Mouse (Mus musculus) adrenal gland, adult (tissue): ENCODE data around the gene Mras.

ENCODE experiments used
- DNase-seq, 2 experiments: peaks; one replicate each; pipeline ENCODE4 v3.0.0; 2022 to 2023; ENCODE audit warnings: low spot score in 1 of 2; ENCODE audit not compliant: inconsistent age in 2 of 2

The Mras gene

DNA sequence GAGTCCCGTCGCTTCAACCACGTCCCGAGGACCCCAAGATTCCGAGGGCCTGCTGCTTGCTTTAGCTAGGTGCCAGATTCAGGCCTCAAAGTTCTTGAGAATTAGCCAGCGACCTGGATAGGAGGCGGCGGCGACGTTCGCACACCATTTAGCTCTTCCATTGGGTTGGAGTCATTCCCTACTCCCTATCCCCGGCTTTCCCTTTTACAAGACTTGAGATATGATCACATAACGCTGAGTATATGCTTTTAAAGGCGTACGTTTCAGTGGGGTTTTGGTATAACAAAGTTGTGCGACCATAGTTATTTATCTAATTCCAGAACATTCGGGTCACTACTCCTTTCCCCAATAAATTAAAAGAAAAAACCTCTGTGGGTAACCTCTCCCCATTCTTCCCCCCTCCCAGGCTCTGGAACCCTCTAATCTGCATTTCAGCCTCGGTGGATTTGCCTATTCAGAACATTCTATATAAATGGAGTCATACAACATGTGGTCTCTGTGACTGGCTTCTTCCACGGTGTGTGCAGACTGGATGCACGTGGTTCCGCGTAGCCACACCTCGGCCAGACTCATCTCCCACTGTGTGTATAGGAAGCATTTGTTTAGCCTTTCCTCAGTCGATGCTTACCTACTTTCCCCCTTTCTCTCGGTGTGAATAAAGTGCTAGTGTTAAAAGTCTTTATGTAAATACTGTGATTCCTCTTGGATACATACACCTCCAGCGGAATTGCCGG is at the start of gene Mras:
Gene Mras (minus strand): TSS at position 351 of the 734 bp plus-strand sequence.
- DNase-seq = peak in 1 of 2 experiments; percentile 72

DNA sequence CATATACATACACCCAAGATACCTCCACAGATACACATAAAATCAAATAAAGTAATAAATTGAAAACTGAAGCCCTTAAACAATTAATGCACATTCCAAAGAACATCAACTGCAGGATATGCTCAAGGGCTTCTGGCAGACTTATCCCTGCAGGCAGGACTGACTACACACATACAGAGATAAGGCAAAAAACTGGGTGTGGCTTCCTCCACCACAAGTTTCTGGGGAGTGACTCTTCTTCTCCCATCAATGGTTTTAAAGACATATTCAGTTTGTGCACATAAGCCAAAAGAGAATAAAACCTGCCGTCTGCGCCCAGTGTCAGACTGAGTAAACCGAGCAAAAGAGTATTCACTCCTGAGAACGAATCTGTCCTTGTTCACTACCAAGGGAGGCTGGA is 48.0 kb upstream of the Mras start:
- DNase-seq = no peak

DNA sequence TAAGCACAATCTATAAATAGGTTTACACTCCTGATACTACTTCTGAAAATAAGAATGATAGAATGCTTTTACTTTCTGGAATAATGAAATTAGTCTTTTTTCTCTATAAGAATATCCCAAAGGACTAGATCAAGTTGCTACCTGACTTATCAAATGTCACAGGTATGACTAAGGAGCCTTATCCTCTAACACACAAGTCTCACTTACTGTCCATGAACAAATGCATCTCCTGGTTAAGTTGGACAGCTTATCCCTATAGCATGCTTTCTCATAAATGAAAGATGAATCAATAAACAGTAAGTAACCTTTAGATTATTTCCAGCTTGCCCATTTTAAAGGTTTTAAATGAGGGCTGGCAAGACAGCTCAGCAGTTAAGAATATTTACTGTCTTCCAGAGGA is 47.5 kb upstream of the Mras start:
- DNase-seq = no peak

DNA sequence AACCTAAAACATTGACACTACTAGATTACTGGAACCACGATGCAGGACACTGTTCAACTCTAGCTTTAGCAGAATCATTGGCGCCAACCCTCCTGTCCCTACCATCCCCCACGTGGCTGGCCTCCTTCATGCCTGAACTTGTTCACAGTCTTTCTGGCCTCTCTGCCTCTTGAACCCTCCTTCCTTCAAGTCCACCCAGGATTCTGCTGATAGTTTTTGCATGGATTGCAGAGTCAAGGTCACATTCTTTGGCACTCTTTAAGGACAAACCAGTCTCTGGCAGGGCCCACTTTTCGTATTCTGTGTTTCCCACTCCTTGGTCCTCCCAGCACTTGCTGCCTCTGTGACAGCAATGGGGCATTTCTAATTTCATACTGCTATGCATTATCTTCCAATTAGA is 46.0 kb upstream of the Mras start:
- DNase-seq = peak; percentile 62 to 84

DNA sequence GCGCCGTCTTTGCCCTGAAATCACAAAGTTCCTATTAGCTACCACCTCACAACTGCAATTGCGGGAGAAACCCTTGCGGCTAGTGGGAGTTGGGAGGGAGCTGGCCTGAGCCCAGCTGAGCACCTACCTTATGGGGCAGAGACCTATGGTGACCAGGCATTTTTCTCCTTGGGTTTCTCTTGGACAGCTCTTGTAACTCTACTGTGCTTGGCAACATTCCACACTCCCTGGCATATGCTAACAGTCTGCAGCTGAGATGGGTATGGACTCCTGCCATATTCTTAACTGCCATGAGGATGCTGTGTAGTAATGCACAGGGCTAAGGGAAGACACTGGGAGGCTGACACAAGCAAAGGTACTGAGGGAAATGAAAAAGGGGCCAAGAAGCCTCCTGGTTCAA is 43.6 kb upstream of the Mras start:
- DNase-seq = peak in 1 of 2 experiments; percentile 62

DNA sequence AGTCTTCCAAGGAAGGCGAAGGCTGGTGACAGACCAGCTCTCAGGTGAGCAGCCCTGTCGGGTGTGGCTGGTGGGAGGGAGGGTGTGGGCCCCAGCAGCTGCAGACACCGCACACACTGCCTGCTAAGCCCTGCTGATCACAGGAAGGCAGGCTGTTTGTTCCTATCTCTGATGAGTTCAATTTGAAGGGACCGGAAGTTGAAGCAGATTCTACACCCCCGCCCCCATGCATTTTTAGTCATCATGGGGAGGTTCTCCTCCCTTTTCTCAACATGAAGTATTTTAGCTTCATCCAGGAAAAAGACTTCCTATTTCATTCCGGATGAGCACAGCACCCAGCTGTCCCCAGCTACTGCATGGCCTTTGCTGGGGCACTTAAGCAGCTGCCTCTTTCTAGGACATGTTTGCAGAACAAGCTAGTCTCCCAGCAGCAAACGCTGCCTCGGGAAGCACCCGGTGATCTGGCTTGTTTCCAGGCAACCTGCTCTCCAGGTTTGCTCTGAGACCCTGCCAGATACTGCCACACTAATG is 42.1 kb upstream of the Mras start:
- no peak for DNase-seq

DNA sequence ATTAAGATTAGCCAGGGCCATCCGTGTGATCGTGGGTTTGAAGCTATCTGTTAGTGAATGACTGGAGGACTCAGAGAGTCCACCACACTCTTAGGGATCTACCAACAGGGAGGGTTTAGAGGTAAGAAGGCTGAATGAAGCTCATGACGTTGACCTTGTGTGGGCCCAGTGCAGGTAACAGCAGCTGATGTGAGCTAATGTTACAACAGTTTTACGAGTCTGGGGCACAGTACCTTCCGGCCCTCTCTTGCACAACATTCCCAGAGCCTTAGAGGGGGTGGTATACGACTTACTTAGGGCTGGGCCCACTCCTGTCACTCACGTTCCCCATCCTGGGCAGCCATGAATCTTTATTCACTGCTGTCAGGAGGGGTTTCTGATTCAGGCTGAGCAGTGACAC is 34.2 kb upstream of the Mras start:
- no peak for DNase-seq

DNA sequence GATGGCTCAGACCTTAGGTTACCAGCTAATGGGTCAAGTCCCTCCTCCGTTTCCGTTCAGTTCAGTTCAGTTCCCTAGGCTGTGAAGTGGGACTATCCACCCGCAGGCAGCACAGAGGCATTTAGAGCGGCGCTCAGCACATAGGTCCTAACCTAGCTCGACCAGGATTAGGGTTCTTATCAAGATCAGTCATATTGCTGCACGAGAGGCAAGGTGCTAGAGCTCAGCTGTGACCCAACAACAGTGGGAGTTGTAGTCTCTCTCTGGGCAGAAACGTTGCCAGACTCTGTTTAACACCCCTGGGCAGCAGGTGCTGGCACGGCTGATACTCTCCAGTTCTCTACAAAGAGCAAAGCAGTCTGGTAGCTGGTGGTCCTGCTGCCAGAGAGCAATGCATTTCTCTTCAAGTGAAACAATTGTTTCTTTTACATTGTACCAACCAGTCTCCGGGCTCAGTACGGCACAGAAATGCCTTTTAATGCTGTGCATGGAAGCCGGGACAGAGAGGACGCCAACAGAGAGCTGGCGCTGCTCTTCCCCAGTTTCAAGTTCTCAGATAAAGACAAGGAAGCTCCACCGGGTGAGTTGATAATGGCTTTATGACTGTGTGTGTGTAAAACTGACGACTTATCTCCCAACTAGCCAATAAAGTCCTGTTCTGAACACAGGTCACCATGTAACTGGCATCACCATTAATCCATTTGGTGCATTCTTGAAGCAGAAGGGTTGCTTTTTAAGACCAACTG is 33.3 kb upstream of the Mras start:
- DNase-seq = no peak

DNA sequence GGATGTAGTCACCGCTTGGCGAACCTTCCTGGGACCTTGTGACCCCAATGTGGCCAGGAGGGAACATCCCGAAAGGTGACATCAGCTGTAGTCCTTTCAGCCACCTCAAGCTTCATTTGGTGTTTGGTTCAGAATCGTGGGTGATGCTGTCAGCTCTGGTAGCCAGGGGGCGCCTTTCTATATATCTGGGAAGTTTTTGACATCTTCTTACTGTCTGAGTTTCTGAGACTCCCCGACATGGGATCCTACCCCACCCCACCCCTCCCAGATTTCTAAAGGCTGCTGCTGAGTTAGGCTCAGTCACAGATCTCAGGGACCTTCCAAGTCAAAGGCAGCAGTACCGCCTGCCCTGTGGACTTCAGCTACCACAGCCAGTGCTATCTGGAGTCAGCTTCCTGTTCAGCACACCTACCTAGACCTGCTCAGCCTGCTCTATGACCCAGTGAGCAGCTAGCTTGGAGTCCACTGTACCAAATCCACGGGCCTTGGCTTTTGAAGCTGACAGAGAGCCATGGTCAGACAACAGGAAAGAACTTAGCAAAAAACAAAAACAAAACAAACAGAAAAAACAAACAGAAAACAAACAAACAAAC is 32.6 kb upstream of the Mras start:
- peak; percentile 41 to 80 for DNase-seq

DNA sequence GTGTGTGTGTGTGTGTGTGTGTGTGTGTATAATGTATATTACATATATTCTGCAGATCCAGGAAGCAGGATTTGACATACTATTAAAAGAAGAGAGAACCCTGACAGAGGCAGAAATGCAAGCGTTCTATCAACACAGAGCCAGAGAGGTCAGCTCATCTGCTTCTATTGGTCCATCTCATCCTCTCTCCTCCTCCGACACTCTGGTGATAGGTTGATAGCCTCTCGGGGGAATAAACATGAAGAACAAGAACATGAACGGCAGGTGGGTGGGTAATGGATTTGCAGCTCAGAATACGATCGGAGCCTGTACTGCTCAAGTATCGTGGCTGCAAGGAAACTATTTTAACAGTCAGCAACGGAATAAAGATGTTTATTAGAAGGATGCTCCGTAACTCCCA is 31.4 kb upstream of the Mras start:
- no peak for DNase-seq

DNA sequence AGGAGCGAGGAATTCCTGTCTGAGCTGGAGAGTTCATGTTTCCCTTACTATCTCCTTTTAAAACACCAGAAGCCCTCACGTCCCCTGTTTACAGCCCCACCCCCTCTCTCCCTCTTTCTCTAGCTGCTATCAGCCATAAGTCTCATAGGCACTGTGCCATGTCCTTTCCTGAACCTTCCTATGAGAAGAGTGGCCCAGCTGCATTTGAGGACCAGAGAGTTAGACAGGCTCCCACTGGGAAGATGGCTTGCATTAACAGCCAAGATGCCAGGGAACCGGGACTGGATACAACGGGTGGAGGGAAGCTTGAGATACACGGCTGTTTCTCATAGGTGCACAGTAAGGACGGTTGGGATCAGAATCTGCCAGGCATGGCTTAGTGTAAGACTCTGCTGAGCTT is 27.7 kb upstream of the Mras start:
- DNase-seq = no peak

DNA sequence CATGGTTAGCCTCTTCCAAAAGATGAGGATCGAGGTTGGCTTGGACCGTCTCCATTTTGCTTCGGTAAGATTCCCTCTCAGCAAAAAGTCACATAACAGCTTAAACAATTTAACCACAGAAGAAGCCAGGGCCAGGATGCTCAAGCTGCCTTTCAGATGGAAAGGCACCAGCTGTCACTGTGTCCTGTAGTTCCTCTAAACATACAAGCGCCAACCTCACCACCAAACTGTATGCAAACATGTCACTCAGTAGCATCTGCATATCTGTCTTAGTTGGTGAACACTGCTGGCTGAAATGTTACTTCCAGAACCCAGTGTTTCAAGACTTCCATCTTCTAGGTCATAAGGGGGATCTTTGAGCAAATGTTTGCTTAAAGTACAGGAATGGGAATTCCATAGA is 22.5 kb upstream of the Mras start:
- no peak for DNase-seq

DNA sequence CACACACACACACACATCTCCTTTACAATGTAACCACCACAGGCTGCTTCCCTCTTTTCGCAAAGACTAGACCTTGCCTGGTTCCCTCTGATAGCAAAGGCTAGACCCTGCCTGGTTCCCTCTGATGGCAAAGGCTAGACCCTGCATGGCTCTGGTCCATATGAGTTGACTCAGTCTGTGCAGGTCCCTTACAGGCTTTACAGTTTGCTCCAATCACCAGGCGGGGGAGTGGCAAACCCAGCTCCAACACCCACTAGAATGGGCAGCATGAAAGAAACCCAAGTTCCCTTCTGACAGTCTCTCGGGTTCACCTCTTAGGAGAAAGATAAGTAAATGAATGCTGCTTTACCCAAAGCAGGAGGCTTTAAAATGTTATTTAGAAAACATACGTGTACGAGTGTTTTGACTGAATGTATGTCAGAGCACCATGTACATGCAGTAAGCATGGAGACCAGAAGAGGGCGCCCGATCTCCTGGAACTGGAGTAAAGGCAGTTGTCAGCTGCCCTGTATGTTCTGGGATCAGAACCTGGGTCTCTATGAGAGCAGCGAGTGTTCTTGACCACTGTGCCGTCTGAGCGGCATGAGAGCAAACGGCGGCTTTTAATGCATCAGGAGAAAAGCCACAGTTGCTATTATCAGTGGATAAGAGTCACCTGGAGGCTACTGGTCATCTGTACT is 21.5 kb upstream of the Mras start:
- peak; percentile 71 to 91 for DNase-seq

DNA sequence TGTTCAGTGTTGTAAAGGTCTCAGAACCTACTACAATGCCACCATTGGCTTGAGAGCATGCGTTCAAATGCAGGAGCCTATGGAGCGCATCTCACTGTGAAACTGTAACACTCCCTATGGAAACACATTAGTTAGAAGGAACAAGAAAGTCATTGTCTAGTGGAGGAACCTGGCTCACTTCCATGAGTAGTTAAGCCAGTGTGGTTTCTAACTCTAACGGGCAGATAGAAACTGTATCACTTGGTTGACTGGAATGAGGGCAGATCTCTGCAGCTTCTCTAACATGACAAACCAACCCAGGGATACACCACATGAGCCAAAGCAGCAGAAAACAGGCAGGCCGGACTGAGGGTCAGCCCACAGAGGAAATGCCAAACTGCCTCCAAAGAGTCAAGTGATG is 17.0 kb upstream of the Mras start:
- no peak for DNase-seq

DNA sequence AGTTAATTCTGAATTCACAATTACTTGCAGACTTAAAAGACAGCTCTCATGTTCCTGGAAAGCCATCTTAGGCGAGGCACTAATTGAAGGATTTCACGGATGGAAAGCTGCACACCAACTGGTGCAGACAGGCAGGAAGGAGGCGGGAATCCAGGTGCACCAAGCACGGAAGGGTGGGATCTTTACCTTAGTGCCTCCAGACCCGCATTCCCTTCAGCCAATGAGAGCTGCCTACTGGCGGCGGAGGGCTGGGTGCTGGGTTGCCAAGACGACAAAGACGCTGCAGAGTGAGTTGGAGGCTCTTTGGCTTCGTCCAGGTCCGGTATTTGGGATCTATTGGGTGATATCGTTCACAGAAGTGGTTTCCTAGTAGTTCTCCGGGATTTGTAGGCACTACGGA is 14.0 kb upstream of the Mras start, which contains the start of gene Nme9:
Gene Nme9 (plus strand): TSS at position 315 of the 400 bp plus-strand sequence.
- peak in 1 of 2 experiments; percentile 34 for DNase-seq

DNA sequence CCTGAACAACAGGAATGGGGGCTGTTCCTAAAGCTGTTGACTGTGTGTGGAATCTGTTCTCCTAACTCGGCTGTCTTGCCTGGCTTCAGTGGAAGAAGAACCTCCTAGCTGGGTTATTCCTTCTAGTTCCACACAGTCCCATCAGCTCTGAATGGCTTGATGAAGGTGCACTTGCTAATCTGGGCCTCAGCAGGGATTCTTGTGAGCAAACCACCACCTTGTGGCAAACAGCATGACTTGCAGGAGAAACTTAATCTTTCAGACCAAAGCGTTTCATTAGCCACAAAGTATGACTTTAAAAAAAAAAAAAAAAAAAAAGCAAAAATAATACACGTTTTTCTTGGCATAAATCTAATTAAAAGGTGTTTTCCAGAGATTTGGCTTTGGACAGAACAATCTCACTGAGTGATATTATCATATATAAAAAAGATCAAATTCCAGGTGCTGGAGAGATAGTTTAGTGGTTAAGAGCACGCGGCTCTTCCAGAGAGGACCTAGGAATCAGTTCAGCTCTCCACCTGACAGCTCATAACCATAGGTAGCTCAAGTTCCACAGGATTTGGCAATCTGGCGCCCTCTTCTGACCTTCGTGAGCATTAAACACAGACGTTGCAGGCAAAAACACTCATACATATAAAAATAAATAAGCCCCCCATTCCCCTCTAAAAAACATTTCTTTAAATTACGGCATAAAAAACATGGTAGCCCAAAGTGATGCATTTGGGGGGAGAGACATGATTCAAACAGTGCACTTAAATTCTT is 12.9 kb upstream of the Mras start:
- peak in 1 of 2 experiments; percentile 73 for DNase-seq

DNA sequence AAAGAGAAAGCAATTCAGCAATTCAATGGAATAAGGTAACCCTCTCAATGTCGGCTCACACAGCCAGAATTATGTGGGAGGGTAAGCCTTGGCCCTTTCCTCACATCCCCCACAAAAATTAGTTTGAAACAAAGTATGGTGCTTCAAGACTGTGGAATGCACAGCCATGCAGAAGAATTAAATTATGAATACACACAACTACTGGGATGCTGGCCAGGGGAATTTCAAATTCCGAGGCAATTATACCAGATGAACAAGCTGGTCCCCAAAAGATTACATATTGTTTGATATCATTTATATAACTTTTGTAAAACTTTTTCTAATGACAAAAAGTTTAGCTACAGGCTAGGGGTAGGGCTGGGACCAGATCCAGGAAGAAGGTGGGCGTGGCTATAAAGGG is 10.1 kb upstream of the Mras start:
- no peak for DNase-seq

DNA sequence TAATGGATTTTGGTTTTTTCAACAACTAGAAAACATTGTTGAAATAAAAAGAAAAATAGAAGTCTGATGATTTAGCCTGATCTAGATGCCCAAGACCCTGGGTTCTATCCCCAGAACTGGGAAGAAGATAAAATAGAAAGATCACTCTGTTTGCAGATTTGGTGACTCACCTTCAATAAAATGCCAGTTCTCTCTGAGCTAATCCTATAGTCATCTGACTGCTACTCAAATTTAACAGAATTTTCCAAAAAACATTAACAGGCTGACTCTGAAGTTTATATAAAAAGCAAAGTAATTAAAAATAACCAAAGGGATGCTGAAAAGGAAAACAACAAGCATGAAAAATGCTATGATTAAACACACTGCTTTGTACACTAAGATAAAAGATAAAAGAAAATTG is 9.1 kb upstream of the Mras start:
- no peak for DNase-seq

DNA sequence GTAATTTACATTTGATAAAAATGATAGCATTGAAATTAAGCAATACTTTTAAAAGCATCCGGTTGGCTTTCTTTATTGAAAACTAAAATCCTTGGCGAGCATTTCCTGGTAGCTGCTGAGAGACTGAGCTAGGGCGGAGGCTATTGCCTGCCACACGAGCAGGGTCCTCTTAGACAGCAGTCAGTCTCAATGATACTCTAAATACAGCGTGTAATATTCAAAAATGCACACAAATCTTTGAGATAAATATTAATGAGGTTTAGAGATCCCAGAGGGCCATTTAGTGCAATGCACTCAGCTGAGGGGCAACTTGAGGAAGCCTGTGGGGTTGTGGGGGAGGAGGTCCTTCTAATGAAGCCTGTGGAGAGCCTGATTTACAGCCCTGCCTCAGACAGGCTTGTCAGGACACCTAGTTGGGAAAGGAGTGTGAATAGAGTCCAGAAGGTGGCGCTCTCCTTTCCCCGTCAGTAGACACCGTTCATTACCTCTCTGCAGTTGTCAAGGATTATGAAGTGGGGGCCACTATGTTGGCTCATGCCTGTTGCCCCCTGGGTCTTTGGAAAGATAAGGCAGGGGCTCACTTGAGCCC is 7.5 kb upstream of the Mras start:
- DNase-seq = peak in 1 of 2 experiments; percentile 79
